Comparison of ENCODE assay signal across 24 mouse cellular contexts in the genomic region with DNA sequence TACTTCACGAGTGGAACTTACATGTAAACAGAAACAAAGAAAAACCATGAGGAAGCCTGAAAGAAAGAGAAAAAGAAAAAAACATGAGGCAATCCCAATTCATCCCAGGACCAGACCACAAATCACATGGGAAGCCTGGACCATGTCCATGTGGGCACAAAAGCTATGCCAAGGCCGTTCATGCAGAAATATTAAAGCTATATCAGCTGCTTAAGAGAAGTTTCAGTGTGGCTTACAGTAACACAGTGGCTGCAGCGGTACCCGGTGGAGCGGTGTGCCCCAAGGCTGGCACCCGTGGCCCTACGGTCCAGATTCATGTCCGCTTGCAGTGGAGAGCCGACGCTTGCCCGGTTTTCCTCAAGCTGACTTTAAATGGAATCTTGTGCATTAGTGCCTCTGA. TPM values are rescaled to one million over a fixed set of nuclear protein-coding genes. Genes with fewer than 3 reads are reported as not detected.
DNase-seq lines count a peak whose midpoint lies in the region; ATAC-seq lines count a peak whose summit lies in the region.
"Had no signal": no experiment of that assay in that cellular context is flagged by ENCODE, and none has a peak within 500 bp of the region (broad histone marks: within the 10 kb centered on the region; RNA-seq: fewer than 3 reads in every experiment).

No protein-coding gene starts in this region.

- no peaks in the 10 kb centered on the region for H3K27me3 ChIP-seq in forebrain, embryonic 13.5 days
- H3K27me3 ChIP-seq in forebrain, embryonic 12.5 days: no peaks in the 10 kb centered on the region
- H3K27me3 ChIP-seq: embryonic facial prominence, embryonic 13.5 days; heart, embryonic 12.5 days; hindbrain, embryonic 13.5 days had no signal

- peak; percentile 21 for DNase-seq in ovary, postnatal 36 days (ENCODE audit: low spot score)
- DNase-seq in ovary, postnatal 10 days (ENCODE audit: low spot score): no peak
- DNase-seq in adrenal gland, postnatal 14 days: peak; percentile 69
- no peak for DNase-seq in urinary bladder, postnatal 4 days (ENCODE audit: low spot score in 2 of 2)
- DNase-seq: cerebellum, adult 8-10 months; gastrocnemius, adult 2 months; heart, postnatal 14 days; kidney, adult 9 months; kidney, postnatal 25 days; liver, postnatal 0 days; lung, postnatal 10 days; midbrain, embryonic 14.5 days; retina, postnatal 1 day had no signal

- H3K36me3 ChIP-seq in forebrain, embryonic 13.5 days (ENCODE audit: poor library complexity, severe bottlenecking): peaks cover 61% of the 10 kb centered on the region
- H3K36me3 ChIP-seq in forebrain, embryonic 12.5 days (replicated peaks): peaks cover 69% of the 10 kb centered on the region

- H3K27ac ChIP-seq in forebrain, embryonic 13.5 days: no peak overlapping the region
- no peak overlapping the region for H3K27ac ChIP-seq in forebrain, embryonic 12.5 days
- H3K27ac ChIP-seq: embryonic facial prominence, embryonic 13.5 days; gastrocnemius, adult 2 months; hindbrain, embryonic 13.5 days; left cerebral cortex, adult 2 months; limb, embryonic 10.5 days; stomach, postnatal 0 days had no signal

- H3K4me2 ChIP-seq in forebrain, embryonic 13.5 days: no peak overlapping the region
- no peak overlapping the region for H3K4me2 ChIP-seq in forebrain, embryonic 12.5 days
- H3K4me2 ChIP-seq: embryonic facial prominence, embryonic 13.5 days; heart, embryonic 12.5 days; hindbrain, embryonic 13.5 days had no signal

- ATAC-seq in forebrain, embryonic 13.5 days: 0 out of 2 replicates have a peak, but pooled peaks have one; percentile 46
- no peak for ATAC-seq in forebrain, embryonic 12.5 days (ENCODE audit: low FRiP score)
- ATAC-seq in frontal cortex, adult (ENCODE audit: low TSS enrichment): no peak
- ATAC-seq: liver, postnatal 0 days had no signal

- no peak overlapping the region for H3K4me3 ChIP-seq in forebrain, embryonic 13.5 days
- no peak overlapping the region for H3K4me3 ChIP-seq in forebrain, embryonic 12.5 days (replicated peaks)
- H3K4me3 ChIP-seq: embryonic facial prominence, embryonic 13.5 days; gastrocnemius, adult 2 months; heart, embryonic 12.5 days; hindbrain, embryonic 13.5 days; left cerebral cortex, adult 2 months; limb, embryonic 10.5 days; myocyte had no signal

- peaks cover 17% of the 10 kb centered on the region; the same call in 1 of the 2 replicates for H3K4me1 ChIP-seq in forebrain, embryonic 13.5 days
- peaks cover 8% of the 10 kb centered on the region for H3K4me1 ChIP-seq in forebrain, embryonic 12.5 days
- H3K4me1 ChIP-seq: embryonic facial prominence, embryonic 13.5 days had no signal

- H3K9ac ChIP-seq in forebrain, embryonic 13.5 days: no peak overlapping the region
- no peak overlapping the region for H3K9ac ChIP-seq in forebrain, embryonic 12.5 days
- H3K9ac ChIP-seq: embryonic facial prominence, embryonic 13.5 days; heart, embryonic 12.5 days; hindbrain, embryonic 13.5 days; liver, postnatal 0 days had no signal

- H3K9me3 ChIP-seq in forebrain, embryonic 13.5 days (replicated peaks): no peaks in the 10 kb centered on the region
- H3K9me3 ChIP-seq in forebrain, embryonic 12.5 days: no peaks in the 10 kb centered on the region
- H3K9me3 ChIP-seq: embryonic facial prominence, embryonic 13.5 days; heart, embryonic 12.5 days; hindbrain, embryonic 13.5 days; limb, embryonic 10.5 days had no signal

- WGBS in forebrain, embryonic 13.5 days: 92% methylated on average over 11 of the region's 11 CpGs
- WGBS in forebrain, embryonic 12.5 days: 92% methylated on average over 11 of the region's 11 CpGs

RNA-seq across cellular contexts. Expression of a gene that starts 17.5 kb away (rescaled TPM):
- polyA plus RNA-seq in forebrain, embryonic 13.5 days (2015; fragmentation: Nextera tagmentation; extraction: Ambion mirVana): 82.1 and 84.1 TPM in 2 replicates
- 75.4 and 80.1 TPM in 2 replicates for polyA plus RNA-seq in forebrain, embryonic 12.5 days (2016; fragmentation: Nextera tagmentation; extraction: Ambion mirVana)
- total RNA-seq in adrenal gland, postnatal 14 days (2021): 15.0 and 19.8 TPM in 2 replicates

RNA-seq across cellular contexts. Expression of a gene that starts 17.6 kb away (rescaled TPM):
- 0.09 and 0.29 TPM in 2 replicates for polyA plus RNA-seq in forebrain, embryonic 13.5 days (2015; fragmentation: Nextera tagmentation; extraction: Ambion mirVana)
- 0.22 and 0.32 TPM in 2 replicates for polyA plus RNA-seq in forebrain, embryonic 12.5 days (2016; fragmentation: Nextera tagmentation; extraction: Ambion mirVana)
- total RNA-seq in adrenal gland, postnatal 14 days (2021): 0.11 TPM in 1 of 2 replicates, not detected in the other
- polyA plus RNA-seq: liver, adult 2 months had no signal

RNA-seq across cellular contexts. Expression of a gene that starts 38.1 kb away (rescaled TPM):
- polyA plus RNA-seq in forebrain, embryonic 13.5 days (2015; fragmentation: Nextera tagmentation; extraction: Ambion mirVana): 7.1 and 7.3 TPM in 2 replicates
- 12.6 and 13.5 TPM in 2 replicates for polyA plus RNA-seq in forebrain, embryonic 12.5 days (2016; fragmentation: Nextera tagmentation; extraction: Ambion mirVana)
- total RNA-seq in adrenal gland, postnatal 14 days (2021): 16.9 and 17.4 TPM in 2 replicates

Comparison
In these comparisons a context has a peak if more than half of its experiments do, and no peak if none do; other contexts are left out.
1. DNase-seq: peak in ovary, postnatal 36 days (single experiment) and adrenal gland, postnatal 14 days (single experiment); none in ovary, postnatal 10 days (single experiment) and urinary bladder, postnatal 4 days (0 of 2).